Mouse (Mus musculus): ENCODE measurements around the gene Vps9d1. TPM values are rescaled to one million over a fixed set of nuclear protein-coding genes. Genes with fewer than 3 reads are reported as not detected.

Gene Vps9d1
- 12.4 and 30.1 TPM in 2 replicates for polyA plus RNA-seq (2011; ENCODE audit: insufficient read depth, insufficient read length, low replicate concordance, missing spikeins)

DNA sequence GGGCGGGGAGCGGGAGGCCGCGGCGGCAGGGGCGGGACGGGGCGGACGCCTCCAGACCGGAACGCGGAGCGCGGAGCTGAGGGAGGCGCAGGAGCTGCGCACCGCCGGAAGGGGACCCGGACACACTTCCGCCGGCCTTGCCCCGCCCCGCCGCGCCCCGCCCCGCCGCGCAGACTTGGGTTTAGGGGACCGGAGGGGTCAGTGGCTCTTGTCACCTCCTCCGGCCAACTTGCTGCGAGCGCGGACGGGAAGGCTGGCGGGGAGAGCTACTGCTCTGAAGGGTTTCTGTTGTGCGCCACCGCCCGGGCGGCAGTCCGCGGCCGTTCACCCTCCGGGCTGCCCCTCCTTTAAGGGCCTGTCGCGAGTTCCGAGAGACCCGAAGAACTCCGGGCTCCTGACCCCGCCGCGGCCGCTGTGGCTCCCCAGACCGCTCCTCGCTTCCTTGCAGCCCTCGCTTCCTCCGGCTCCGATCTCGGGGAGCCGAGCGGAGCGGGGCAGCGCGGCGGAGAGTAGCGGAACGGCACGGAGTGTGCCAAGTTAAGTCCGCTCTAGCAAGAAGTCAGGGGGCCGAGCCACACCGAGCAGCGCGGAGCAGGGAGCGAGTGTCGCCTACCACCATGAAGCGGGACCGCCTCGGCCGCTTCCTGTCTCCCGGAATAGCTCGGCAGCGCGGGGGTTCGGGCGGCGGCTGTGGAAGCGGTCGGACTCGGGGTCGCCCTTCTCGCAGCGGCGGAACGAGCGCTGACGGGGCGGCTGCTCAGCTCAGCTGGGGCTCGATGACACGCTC is at the start of gene Vps9d1, which contains the start of gene Zfp276:
Gene Vps9d1 (minus strand): TSS at position 250 of the 787 bp plus-strand sequence.
Gene Zfp276 (plus strand): TSS at position 97 of the 787 bp plus-strand sequence.
- H3K4me1 ChIP-seq (ENCODE audit: control insufficient read depth, insufficient read depth, low read length): peaks cover 1% of the 10 kb centered on the region; the same call in 1 of the 2 replicates
- H3K4me3 ChIP-seq (replicated peaks; ENCODE audit: control insufficient read depth, low read depth, low read length): peak within 1 kb of the TSS; percentile 94
- WGBS: under 1% methylated on average over 97 of the region's 99 CpGs
- H3K27ac ChIP-seq (ENCODE audit: control insufficient read depth, insufficient read depth, low read depth, low read length, poor library complexity): peak within 1 kb of the TSS; percentile 95
- TF ChIP-seq POLR2A (IDR thresholded peaks at IDR 0.05; ENCODE audit: borderline replicate concordance, control insufficient read depth, low read depth, low read length) (peak; percentile 60; the same call in 1 of the 2 replicates), CTCF (IDR thresholded peaks at IDR 0.05; ENCODE audit: control insufficient read depth, insufficient read depth, low read length) (no peak)

DNA sequence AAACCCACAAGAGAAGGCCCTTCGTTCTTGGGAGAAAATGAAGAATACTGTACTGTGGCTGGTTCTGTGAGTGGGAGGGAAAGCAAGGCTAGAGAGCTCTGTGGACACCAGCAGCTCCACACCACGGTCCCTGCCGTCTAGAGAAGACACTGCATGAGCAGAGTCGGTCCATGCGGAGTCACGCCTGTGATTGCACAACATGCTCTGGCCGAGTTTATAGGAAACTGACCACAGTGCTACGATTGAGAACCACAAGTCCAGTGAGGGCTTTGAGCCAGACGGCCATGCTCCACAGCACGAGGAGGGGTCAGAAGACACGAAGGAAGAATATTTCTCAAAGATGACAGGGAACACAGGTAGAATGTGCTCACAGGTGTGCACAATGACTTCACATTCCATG is 44.2 kb upstream of the Vps9d1 start:
- 67% methylated on average over 11 of the region's 11 CpGs for WGBS
- Histone ChIP-seq H3K4me1 (ENCODE audit: control insufficient read depth, insufficient read depth, low read length) (no peaks in the 10 kb centered on the region), H3K27ac (ENCODE audit: control insufficient read depth, insufficient read depth, low read depth, low read length, poor library complexity) (no peak overlapping the region), H3K4me3 (replicated peaks; ENCODE audit: control insufficient read depth, low read depth, low read length) (no peak overlapping the region)
- TF ChIP-seq CTCF (IDR thresholded peaks at IDR 0.05; ENCODE audit: control insufficient read depth, insufficient read depth, low read length) (no peak), POLR2A (IDR thresholded peaks at IDR 0.05; ENCODE audit: borderline replicate concordance, control insufficient read depth, low read depth, low read length) (no peak)

DNA sequence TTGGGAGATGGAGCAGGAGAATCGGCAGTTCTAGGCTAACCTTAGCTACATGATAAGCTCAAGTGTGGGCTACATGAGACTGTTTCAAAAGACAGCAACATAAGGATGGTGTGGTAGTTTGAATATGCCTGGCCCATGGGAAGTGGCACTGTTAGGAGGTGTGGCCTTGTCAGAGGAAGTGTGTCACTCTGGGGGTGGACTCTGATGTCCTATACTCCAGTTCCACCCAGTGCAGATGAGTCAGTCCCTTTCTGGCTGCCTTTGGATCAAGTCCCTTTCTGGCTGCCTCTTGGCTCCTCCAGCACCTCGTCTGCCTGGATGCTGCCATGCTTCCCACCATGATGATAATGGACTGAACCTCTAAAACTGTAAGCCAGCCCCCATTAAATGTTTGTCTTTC is 38.6 kb upstream of the Vps9d1 start:
- no peak overlapping the region for H3K27ac ChIP-seq (ENCODE audit: control insufficient read depth, insufficient read depth, low read depth, low read length, poor library complexity)
- no peak overlapping the region for H3K4me3 ChIP-seq (replicated peaks; ENCODE audit: control insufficient read depth, low read depth, low read length)
- H3K4me1 ChIP-seq (ENCODE audit: control insufficient read depth, insufficient read depth, low read length): no peaks in the 10 kb centered on the region
- no peak for TF ChIP-seq POLR2A (IDR thresholded peaks at IDR 0.05; ENCODE audit: borderline replicate concordance, control insufficient read depth, low read depth, low read length)
- TF ChIP-seq CTCF (IDR thresholded peaks at IDR 0.05; ENCODE audit: control insufficient read depth, insufficient read depth, low read length): no peak
- 91% methylated on average over 2 of the region's 2 CpGs for WGBS

DNA sequence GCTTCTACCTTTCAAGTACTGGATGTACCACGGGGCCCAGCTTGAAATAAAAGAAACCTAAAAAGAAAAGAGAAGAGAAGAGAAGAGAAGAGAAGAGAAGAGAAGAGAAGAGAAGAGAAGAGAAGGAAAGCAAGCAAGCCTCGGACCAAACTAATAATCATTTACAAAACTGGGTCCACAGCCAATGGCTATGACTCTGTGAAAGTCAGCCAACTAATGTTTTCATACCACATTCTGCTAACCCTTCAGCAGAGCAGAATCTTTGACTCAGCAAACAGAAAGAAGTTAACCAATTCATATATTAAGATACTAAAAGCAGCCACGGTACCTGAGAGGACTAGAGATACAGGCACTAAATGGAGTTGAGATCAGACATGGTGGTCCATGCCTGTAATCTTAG is 38.1 kb upstream of the Vps9d1 start:
- TF ChIP-seq CTCF (IDR thresholded peaks at IDR 0.05; ENCODE audit: control insufficient read depth, insufficient read depth, low read length) (no peak), POLR2A (IDR thresholded peaks at IDR 0.05; ENCODE audit: borderline replicate concordance, control insufficient read depth, low read depth, low read length) (no peak)

DNA sequence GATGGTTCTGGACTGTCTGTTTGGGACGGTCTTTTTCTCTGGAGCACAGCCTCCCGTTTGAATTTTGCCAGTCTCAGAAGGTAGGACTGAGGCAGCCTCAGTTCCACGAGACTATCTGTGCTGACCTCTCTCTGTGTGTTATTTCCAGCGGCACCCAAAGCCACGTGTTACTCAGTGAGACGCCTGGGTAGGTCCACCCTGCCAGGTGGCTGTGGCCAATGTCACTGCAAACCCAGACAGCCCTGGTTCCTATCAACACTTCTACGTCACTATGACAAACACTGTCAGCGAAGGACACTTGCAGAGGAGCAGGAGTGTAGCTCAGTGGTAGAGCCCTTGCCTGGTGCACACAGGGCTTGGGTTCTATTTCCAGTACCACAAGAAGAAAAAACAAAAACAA is 37.6 kb upstream of the Vps9d1 start:
- no peak overlapping the region for H3K27ac ChIP-seq (ENCODE audit: control insufficient read depth, insufficient read depth, low read depth, low read length, poor library complexity)
- 90% methylated on average over 8 of the region's 8 CpGs for WGBS
- TF ChIP-seq CTCF (IDR thresholded peaks at IDR 0.05; ENCODE audit: control insufficient read depth, insufficient read depth, low read length): no peak
- TF ChIP-seq POLR2A (IDR thresholded peaks at IDR 0.05; ENCODE audit: borderline replicate concordance, control insufficient read depth, low read depth, low read length): no peak
- no peak overlapping the region for H3K4me3 ChIP-seq (replicated peaks; ENCODE audit: control insufficient read depth, low read depth, low read length)
- no peaks in the 10 kb centered on the region; the same call in 1 of the 2 replicates for H3K4me1 ChIP-seq (ENCODE audit: control insufficient read depth, insufficient read depth, low read length)

More for the DNA sequence above, 38.1 kb upstream of the Vps9d1 start:
- Histone ChIP-seq H3K27ac (ENCODE audit: control insufficient read depth, insufficient read depth, low read depth, low read length, poor library complexity) (no peak overlapping the region), H3K4me3 (replicated peaks; ENCODE audit: control insufficient read depth, low read depth, low read length) (no peak overlapping the region), H3K4me1 (ENCODE audit: control insufficient read depth, insufficient read depth, low read length) (no peaks in the 10 kb centered on the region; the same call in 1 of the 2 replicates)
- 79% methylated on average over 3 of the region's 3 CpGs for WGBS

DNA sequence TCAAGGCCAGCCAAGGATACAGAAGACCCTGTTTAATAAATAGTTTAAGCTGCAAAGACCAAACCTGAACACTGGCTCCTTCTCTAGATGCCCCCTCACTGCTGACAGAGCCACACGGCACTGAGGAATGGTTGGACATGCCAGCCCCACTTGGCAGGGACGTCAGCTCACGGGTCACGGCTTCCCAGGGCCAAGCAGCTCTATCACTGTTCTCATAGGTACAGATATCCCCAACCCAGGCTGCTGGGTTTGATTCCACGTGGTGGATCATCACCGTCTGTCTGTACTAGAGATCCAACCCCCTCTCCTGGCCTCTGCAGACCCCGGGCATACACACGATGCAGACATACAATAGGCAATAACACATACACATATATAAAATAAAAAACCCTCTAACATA is 36.5 kb upstream of the Vps9d1 start:
- Histone ChIP-seq H3K4me1 (ENCODE audit: control insufficient read depth, insufficient read depth, low read length) (no peaks in the 10 kb centered on the region; the same call in 1 of the 2 replicates), H3K4me3 (replicated peaks; ENCODE audit: control insufficient read depth, low read depth, low read length) (no peak overlapping the region), H3K27ac (ENCODE audit: control insufficient read depth, insufficient read depth, low read depth, low read length, poor library complexity) (no peak overlapping the region)
- 88% methylated on average over 8 of the region's 8 CpGs for WGBS
- TF ChIP-seq POLR2A (IDR thresholded peaks at IDR 0.05; ENCODE audit: borderline replicate concordance, control insufficient read depth, low read depth, low read length) (no peak), CTCF (IDR thresholded peaks at IDR 0.05; ENCODE audit: control insufficient read depth, insufficient read depth, low read length) (no peak)

DNA sequence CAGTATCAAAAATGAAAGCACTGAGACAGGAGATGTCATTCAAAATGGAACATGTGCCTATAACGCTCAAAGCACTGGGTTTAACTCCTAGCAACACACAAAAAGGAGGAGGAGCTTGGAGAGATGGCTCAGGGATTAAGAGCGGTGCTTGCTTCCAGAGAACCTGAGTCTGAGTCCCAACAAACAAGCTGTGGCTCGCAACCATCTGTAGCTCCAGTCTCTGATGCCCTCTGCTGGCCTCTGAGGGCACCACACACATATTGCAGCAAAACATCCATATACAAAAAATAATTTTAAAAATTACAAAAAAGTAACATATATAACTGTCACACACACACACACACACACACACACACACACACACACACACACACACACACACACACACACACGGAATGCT is 36.0 kb upstream of the Vps9d1 start:
- TF ChIP-seq CTCF (IDR thresholded peaks at IDR 0.05; ENCODE audit: control insufficient read depth, insufficient read depth, low read length): peak; percentile 78
- no peak for TF ChIP-seq POLR2A (IDR thresholded peaks at IDR 0.05; ENCODE audit: borderline replicate concordance, control insufficient read depth, low read depth, low read length)
- WGBS: 89% methylated on average over 4 of the region's 4 CpGs
- Histone ChIP-seq H3K4me3 (replicated peaks; ENCODE audit: control insufficient read depth, low read depth, low read length) (no peak overlapping the region), H3K4me1 (ENCODE audit: control insufficient read depth, insufficient read depth, low read length) (no peaks in the 10 kb centered on the region; the same call in 1 of the 2 replicates), H3K27ac (ENCODE audit: control insufficient read depth, insufficient read depth, low read depth, low read length, poor library complexity) (no peak overlapping the region)

DNA sequence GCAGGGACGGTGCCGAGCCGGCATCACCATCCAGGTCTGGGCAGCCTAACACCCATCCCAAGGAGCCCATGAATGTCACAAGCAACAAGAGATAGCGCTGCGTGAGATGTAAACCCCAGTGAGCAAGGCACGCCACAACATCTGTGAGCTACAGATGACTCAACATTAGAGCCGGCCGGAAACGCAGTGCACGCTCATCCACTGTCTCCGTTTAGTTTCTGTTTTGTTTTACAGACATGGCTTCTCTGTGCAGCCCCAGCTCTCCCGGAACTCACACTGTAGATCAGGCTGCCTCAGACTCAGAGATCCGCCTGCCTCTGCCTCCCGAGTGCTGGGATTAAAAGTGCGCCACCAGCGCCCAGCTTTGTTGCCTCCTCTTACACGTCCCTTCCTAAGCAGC is 33.2 kb upstream of the Vps9d1 start:
- H3K4me1 ChIP-seq (ENCODE audit: control insufficient read depth, insufficient read depth, low read length): peaks cover 3% of the 10 kb centered on the region; the same call in 1 of the 2 replicates
- WGBS: 88% methylated on average over 17 of the region's 17 CpGs
- no peak for TF ChIP-seq CTCF (IDR thresholded peaks at IDR 0.05; ENCODE audit: control insufficient read depth, insufficient read depth, low read length)
- TF ChIP-seq POLR2A (IDR thresholded peaks at IDR 0.05; ENCODE audit: borderline replicate concordance, control insufficient read depth, low read depth, low read length): no peak
- H3K4me3 ChIP-seq (replicated peaks; ENCODE audit: control insufficient read depth, low read depth, low read length): no peak overlapping the region
- no peak overlapping the region for H3K27ac ChIP-seq (ENCODE audit: control insufficient read depth, insufficient read depth, low read depth, low read length, poor library complexity)
